Mouse (Mus musculus): Measurements from ENCODE around the gene Sgip1.

Gene Sgip1

GRCm38 (mm10) chr4:102741287-102741686 lies at the start of gene Sgip1:
Sgip1 (plus strand) TSS chr4:102741297.
- DNase-seq, result no peak

GRCm38 (mm10) chr4:102691402-102691801 lies 49.7 kb upstream of the Sgip1 start:
- no peak for DNase-seq

DNA sequence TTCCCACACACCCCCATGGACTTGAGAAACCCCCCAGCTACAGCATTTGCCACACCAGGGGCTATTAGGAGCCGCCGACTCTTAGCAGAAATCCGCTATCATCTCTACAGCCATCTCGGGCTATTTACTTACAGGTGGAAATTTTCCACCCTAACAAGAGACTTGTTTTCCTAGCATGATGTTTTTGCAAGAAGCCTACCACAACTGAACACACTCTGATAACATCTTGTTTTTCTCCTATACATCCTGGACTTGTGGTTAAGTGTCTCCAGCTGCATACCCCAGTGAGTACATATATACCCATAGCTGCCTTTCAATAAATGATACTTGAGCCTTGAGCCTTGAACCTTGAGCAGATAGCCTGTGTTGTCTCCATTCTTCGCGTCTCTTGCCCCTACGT lies 43.1 kb upstream of the Sgip1 start:
- DNase-seq, result no peak

DNA sequence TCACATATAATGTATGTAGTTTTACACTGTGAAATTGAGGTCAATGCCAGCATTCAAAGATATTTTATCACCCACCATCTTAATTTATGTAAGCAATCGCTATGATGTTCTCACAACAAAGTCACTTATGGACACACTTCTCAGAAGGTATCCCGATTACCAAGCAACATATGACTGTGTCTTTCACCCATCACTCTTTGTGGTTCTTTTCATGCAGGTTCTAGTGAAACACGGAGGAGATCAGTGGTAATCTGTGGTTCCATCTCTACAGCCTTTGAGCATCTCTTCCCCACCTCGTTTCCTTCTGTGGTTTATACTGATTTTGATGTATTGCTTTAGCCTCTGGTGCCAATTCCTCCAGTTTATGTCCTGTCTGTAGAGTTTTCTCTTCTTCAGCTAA lies 29.4 kb upstream of the Sgip1 start:
- no peak for DNase-seq

- no peak for DNase-seq
These were observed 25.6 kb upstream of the Sgip1 start for GRCm38 (mm10) chr4:102715532-102715931.

DNA sequence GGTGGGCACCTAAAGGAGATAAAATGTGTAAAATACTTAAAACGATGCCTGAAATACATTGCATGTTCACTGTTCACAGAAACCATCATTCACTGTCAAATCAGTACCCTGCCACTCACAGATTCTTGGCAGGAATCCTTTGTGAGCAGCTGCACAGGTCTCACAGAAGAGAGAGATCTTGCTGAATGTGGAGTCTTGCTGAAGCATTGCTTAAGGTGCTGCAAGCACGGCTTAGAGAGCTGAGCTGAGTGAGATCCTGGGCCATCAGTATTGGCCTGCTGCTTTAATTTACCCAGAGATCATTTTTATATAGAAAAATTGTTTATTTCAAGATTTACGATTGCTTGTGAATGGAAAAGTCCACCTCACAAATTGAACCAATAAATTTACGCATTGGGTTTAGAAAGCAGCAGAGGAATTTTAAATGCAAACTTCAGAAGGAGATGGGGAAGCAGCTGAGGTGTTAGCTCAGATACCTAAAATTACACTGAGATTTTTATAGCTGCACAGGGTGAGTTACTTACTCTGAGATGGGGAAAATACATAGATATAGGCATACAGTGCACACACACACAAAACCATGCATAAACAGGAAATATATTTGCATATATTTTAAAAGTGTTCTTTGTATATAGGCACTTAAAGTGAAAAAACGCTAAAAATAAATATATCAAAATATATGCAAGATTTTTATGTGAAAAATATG lies 23.8 kb upstream of the Sgip1 start:
- no peak for DNase-seq

- DNase-seq, result peak; percentile 6
These were observed 21.6 kb upstream of the Sgip1 start for GRCm38 (mm10) chr4:102719535-102719934.

DNA sequence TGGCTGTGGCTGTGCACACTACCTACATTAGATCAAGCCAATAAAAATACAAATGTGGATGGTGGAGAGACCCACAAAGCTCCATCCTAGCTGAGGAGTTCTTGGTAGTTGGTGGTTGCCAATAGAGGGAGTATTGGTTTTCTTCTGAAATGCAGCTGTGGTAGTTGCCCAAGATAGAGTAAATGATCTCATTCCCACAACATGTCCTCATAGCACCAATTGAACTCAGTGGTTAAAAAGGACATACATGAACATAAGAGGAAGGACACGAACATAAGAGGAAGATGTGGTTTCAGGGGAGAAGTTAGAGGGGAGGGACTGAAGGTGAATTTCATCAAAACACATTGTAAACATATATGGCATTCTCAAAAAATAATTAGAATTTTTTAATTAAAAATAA lies 21.1 kb upstream of the Sgip1 start:
- DNase-seq, result no peak

DNA sequence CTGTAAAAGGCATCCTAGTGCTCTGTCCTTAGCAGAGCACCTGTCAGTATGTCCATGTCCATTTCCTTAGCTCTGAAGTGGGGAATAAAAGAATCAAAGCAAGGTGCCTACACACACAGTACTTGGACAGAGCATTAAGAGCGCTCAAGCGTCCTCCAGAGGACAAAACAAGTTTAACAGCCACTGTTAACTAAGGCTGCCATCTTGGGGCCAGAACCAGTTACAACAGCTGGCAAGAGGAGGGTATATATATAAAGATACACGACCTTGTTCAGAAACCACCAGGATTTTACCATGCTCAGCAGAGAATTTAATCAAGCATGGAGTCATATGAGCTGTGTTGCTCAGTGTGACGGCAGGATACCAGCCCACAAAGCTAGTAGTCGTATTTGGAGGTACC lies 16.7 kb upstream of the Sgip1 start:
- no peak for DNase-seq

- no peak for DNase-seq
These were observed 10.1 kb upstream of the Sgip1 start for GRCm38 (mm10) chr4:102730976-102731375.

DNA sequence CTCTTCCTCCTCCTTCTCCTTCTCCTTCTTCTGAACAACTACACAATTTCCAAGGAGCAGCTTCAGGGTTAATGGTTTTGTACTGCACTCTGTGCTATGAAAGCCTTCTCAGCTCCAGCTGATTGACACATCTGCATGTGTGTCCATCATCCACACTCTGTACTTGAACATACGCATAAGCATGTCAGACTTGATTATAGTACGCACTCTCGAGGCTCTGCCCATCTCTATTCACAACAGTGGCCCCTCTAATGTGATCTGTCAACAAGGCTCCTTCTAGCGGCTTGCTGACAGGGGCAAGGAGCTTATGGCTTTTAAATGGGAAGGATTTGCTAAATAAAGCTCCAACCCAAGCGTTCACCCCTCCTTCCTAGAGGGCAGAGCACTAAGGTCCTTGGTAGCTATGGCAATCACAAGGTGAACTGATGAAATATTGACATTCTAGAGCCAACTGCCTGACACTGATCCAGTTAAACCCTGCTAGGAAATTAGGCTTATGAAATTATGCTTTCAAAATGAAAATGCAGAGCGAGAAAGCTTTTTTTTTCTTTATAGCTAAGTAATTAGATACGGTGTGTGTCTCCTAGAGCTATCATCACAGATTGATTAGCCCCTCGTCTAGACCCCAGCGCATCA lies 7.0 kb upstream of the Sgip1 start:
- no peak for DNase-seq

GRCm38 (mm10) chr4:102753334-102754090 lies 12.4 kb downstream of the Sgip1 start:
- no peak for DNase-seq

GRCm38 (mm10) chr4:102759095-102759890 lies 18.2 kb downstream of the Sgip1 start:
- peak; percentile 83 for DNase-seq

GRCm38 (mm10) chr4:102760042-102760821 lies 19.1 kb downstream of the Sgip1 start:
- DNase-seq, result peak; percentile 94

DNA sequence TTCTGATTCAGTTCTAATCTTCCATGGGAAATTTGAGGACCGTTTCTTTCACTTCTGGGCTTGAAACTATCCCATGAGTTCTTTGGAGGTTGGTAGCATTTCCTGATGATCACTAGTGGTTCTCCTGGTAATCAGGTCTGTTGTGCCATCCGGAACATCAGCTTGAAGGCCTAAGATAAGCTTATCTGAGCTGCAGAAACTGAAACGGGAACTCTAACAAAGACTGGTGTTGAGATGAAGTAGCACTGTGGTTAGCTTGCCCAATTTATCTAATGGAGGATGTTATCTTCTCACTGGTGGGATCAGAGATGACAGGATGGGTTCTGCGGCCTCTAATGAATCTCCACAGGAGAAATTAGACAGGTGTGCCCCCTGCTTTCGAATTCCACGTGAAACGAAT lies 21.0 kb downstream of the Sgip1 start:
- DNase-seq, result no peak

- DNase-seq, result no peak
These were observed 28.0 kb downstream of the Sgip1 start for GRCm38 (mm10) chr4:102769070-102769469.

DNA sequence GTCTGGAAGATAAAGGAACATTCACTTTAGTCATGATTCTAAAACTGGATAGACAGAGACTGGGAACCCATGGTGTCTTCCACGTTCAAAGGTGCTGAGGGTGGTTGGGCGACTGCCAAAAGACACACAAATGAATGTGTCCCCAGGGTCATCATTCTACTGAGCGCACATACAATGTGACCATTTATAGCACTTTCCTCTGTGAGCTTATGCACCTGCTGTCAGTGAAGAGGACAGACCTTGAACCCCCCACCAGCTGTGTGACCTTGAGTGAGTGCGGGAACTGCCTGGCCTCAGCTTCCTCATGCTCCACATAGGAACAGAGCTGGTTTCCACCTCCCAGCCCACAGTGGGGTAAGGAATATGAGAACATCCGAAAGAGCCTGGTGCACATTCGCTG lies 28.8 kb downstream of the Sgip1 start:
- no peak for DNase-seq

DNA sequence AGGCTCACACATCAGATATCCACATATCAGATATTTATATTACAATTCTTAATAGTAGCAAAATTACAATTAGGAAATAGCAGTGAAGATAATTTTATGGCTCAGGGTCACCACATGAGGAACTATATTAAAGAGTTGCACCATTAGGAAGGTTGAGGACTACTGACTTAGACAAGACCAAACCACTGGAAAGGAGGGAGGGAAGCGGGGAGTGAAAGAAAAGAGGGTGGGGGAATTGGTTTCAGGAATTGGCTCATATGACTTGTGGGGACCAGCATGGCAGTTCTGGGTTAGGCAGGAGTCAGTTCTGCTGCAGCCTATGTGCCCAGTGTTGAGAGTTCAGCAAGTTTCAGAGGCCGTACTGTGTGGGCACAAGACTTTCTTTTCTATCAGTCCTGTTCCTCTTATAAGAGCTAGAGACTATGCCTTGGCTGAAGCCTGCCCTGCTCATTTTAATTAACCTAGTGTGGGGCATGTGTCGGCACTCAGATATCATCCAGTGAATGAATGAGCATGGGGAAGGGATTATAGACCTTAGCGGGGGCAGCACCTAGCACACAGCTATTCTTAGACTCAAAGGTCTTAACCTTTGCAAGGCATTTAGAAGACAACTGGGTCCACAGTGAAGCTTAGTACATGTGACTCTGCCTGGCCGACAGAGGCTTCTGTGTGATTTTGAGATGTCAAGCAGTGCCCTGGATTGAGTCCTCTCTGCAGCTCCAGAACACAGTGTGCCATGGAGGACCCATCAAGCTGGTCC lies 30.7 kb downstream of the Sgip1 start:
- no peak for DNase-seq

DNA sequence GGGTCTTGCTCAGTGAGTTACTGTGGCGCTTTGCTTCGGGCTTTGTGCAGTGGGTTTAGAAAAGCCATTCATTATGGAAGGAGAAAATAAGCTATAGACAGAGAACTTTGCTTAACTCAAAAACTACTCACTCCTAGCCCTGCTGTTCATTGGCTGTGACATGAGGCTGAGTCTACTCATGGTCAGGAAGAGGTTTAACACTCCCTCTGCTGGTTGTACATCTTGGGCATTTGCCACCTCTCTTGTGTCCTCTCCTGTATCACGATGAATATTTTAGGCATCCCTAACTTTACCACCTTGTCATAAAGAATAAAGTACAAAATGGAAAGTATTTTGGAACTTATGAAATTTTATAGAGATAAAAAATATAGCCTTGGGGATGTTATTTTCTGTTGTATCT lies 32.1 kb downstream of the Sgip1 start:
- no peak for DNase-seq

GRCm38 (mm10) chr4:102773841-102774240 lies 32.7 kb downstream of the Sgip1 start:
- DNase-seq, result no peak

DNA sequence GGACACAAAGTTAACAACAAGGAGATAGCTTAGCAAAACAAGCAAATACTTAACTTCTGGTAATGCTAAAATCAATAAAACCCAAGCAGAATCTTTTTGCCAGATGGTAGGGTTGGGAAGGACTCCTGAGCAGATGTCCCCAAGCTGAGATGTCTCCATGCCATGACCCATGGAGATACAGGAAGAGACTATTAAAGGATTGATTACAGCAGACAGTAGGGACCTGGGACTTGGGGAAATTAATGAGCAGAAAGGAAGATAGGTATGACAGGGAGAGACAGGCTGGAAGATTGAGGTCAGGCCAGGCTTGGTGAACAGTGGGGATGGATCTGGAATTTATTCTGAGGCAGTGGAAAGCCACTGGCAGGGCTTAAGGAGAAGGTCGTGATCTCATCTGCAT lies 33.5 kb downstream of the Sgip1 start:
- peak; percentile 44 for DNase-seq

Measured in cerebellum, adult 9-11 months (tissue).